Mouse (Mus musculus) CH12.LX (cell line): ENCODE results near the gene Ostm1. TPM values are rescaled to one million over a fixed set of nuclear protein-coding genes. Genes with fewer than 3 reads are reported as not detected.
A peak's percentile ranks its signal among the peaks of the same experiment; 100 is the strongest.

Experiments
- DNase-seq: peaks from one replicate; pipeline ENCODE4 v3.0.0-alpha.2; 2013; ENCODE audit errors: extremely low read depth
- H3K27ac ChIP-seq: 2 replicates; pipeline ENCODE4 v1.5.1; 2012; ENCODE audit warnings: low read depth, mild to moderate bottlenecking, control low read depth, moderate library complexity; ENCODE audit not compliant: insufficient read depth
- H3K27me3 ChIP-seq: replicated peaks from 2 replicates; pipeline ENCODE3; 2012; ENCODE audit warnings: inconsistent platforms
- H3K36me3 ChIP-seq, 2 experiments: replicated peaks in 1 of 2; 2 replicates each; pipeline versions ENCODE3 to v1.6.1; 2012; ENCODE audit warnings: inconsistent platforms in 1 of 2, low read length in 1 of 2, mild to moderate bottlenecking in 1 of 2, mixed read lengths in 1 of 2, moderate library complexity in 1 of 2; ENCODE audit not compliant: control insufficient read depth in 1 of 2, insufficient read depth in 1 of 2
- H3K4me1 ChIP-seq, 2 experiments: 2 replicates each; pipeline ENCODE4 v1.6.1; 2012; ENCODE audit warnings: inconsistent platforms in 1 of 2, moderate library complexity in 1 of 2; ENCODE audit not compliant: insufficient read depth in 2 of 2, control insufficient read depth in 1 of 2
- H3K4me2 ChIP-seq: 2 replicates; pipeline ENCODE4 v1.6.1; 2012; ENCODE audit warnings: low read depth, mild to moderate bottlenecking, control low read depth; ENCODE audit not compliant: poor library complexity, insufficient read depth, severe bottlenecking
- H3K4me3 ChIP-seq, 3 experiments: fragments of 150-350 bp in 1 of 3; sonication (generic) in 1 of 3; replicated peaks in 1 of 3; 2 replicates each; pipeline versions ENCODE3 to v1.5.1; 2011 to 2012; ENCODE audit warnings: low read depth in 2 of 3, low read length in 2 of 3, mild to moderate bottlenecking in 2 of 3, moderate library complexity in 2 of 3, control low read depth in 1 of 3, improper control_type of control experiment in 1 of 3, inconsistent platforms in 1 of 3, mixed read lengths in 1 of 3; ENCODE audit not compliant: poor library complexity in 1 of 3
- H3K79me2 ChIP-seq: replicated peaks from 2 replicates; pipeline ENCODE4 v1.6.1; 2012; ENCODE audit warnings: mild to moderate bottlenecking, moderate library complexity; ENCODE audit not compliant: control insufficient read depth, poor library complexity, insufficient read depth, severe bottlenecking; ENCODE audit errors: extremely low read depth
- H3K9ac ChIP-seq: 2 replicates; pipeline ENCODE4 v1.6.1; 2012; ENCODE audit warnings: low read depth, mild to moderate bottlenecking, control low read depth, moderate library complexity; ENCODE audit not compliant: insufficient read depth
- H3K9me3 ChIP-seq: replicated peaks from 2 replicates; pipeline ENCODE3; 2012; ENCODE audit warnings: low read length, inconsistent platforms, mixed read lengths
- CTCF ChIP-seq, 2 experiments: IDR thresholded peaks in 1 of 2; conservative IDR thresholded peaks in 1 of 2; 2 replicates each; pipeline ENCODE4 v1.5.1; 2011 to 2012; ENCODE audit warnings: low read depth in 2 of 2, low read length in 2 of 2, improper control_type of control experiment in 1 of 2, inconsistent platforms in 1 of 2, mild to moderate bottlenecking in 1 of 2, moderate library complexity in 1 of 2
- ELF1 ChIP-seq: IDR thresholded peaks from 2 replicates; pipeline ENCODE4 v1.6.1; 2014; ENCODE audit warnings: low read depth, mild to moderate bottlenecking, inconsistent platforms, low read length, improper control_type of control experiment
- HCFC1 ChIP-seq: IDR thresholded peaks from 2 replicates; pipeline ENCODE4 v1.6.1; 2012; ENCODE audit warnings: low read depth, mild to moderate bottlenecking, inconsistent platforms, low read length, improper control_type of control experiment
- JUN ChIP-seq: IDR thresholded peaks from 2 replicates; pipeline ENCODE4 v1.6.1; 2011; ENCODE audit warnings: low read depth, mild to moderate bottlenecking, low read length, improper control_type of control experiment, moderate library complexity; ENCODE audit not compliant: insufficient read depth
- JUND ChIP-seq: conservative IDR thresholded peaks from 2 replicates; pipeline ENCODE4 v1.6.1; 2011; ENCODE audit warnings: low read depth, low read length, improper control_type of control experiment
- MAX ChIP-seq: IDR thresholded peaks from 2 replicates; pipeline ENCODE4 v1.6.1; 2011; ENCODE audit warnings: low read length, improper control_type of control experiment
- NELFE ChIP-seq: IDR thresholded peaks from 2 replicates; pipeline ENCODE4 v1.6.1; 2011; ENCODE audit warnings: low read depth, low read length, improper control_type of control experiment
- NRF1 ChIP-seq: IDR thresholded peaks from 2 replicates; pipeline ENCODE4 v1.6.1; 2014; ENCODE audit warnings: low read depth, mild to moderate bottlenecking, inconsistent platforms, low read length, improper control_type of control experiment, moderate library complexity
- POLR2AphosphoS2 ChIP-seq: IDR thresholded peaks from 2 replicates; pipeline ENCODE4 v1.6.1; 2011; ENCODE audit warnings: low read depth, low read length, improper control_type of control experiment
- RAD21 ChIP-seq: IDR thresholded peaks from 2 replicates; pipeline ENCODE4 v1.6.1; 2011; ENCODE audit warnings: low read depth, mild to moderate bottlenecking, low read length, improper control_type of control experiment, moderate library complexity
- SMC3 ChIP-seq: IDR thresholded peaks from 2 replicates; pipeline ENCODE4 v1.6.1; 2011; ENCODE audit warnings: low read depth, low read length, improper control_type of control experiment
- TBP ChIP-seq: conservative IDR thresholded peaks from 2 replicates; pipeline ENCODE4 v1.6.1; 2011; ENCODE audit warnings: low read depth, low read length, improper control_type of control experiment
- TCF12 ChIP-seq: IDR thresholded peaks from 2 replicates; pipeline ENCODE4 v1.6.1; 2014; ENCODE audit warnings: low read depth, mild to moderate bottlenecking, inconsistent platforms, low read length, improper control_type of control experiment
- USF1 ChIP-seq: IDR thresholded peaks from 2 replicates; pipeline ENCODE4 v1.6.1; 2014; ENCODE audit warnings: low read depth, mild to moderate bottlenecking, inconsistent platforms, low read length, improper control_type of control experiment
- ZKSCAN1 ChIP-seq: IDR thresholded peaks from 2 replicates; pipeline ENCODE4 v1.6.1; 2012; ENCODE audit warnings: low read depth, inconsistent platforms, low read length, improper control_type of control experiment, borderline replicate concordance
- ZMIZ1 ChIP-seq: IDR thresholded peaks from 2 replicates; pipeline ENCODE4 v1.6.1; 2012; ENCODE audit warnings: low read depth, mild to moderate bottlenecking, inconsistent platforms, low read length, improper control_type of control experiment
- ZNF384 ChIP-seq: IDR thresholded peaks from 2 replicates; pipeline ENCODE4 v1.6.1; 2012; ENCODE audit warnings: low read depth, low read length, improper control_type of control experiment, inconsistent platforms
- dilution Hi-C: fragments of 300-500 bp; cut with MboI; formaldehyde crosslinking; loops from 2 replicates; pipeline ENCODE4 v1.14.3; 2020; ENCODE audit warnings: low sequenced_read_pairs; ENCODE audit not compliant: extremely low pct_unique_long_range_greater_than_20kb, extremely low pct_ligation_motif_present
- in situ Hi-C: fragments of 300-500 bp; cut with MboI; formaldehyde crosslinking; loops from 3 replicates; pipeline ENCODE4 v1.14.3; 2019; ENCODE audit warnings: low sequenced_read_pairs, low pct_ligation_motif_present, low pct_unique_long_range_greater_than_20kb, mixed read lengths
- polyA plus RNA-seq: library from polyadenylated mRNA; unstranded; fragments of >175 nt; gene quantifications from 2 replicates; pipeline ENCODE4 v1.2.1, GENCODE M21; 2012; ENCODE audit warnings: low read depth; ENCODE audit not compliant: insufficient read length
- total RNA-seq, 2 experiments: library from RNA; depleted of rRNA; stranded (reverse); fragments of 300-350 nt in 1 of 2; fragments of >200 nt in 1 of 2; gene quantifications; 2 replicates each; pipeline ENCODE4 v1.2.3; 2012 to 2014

Gene Ostm1
- total and polyA plus RNA-seq, 3 experiments: 19.4 to 30.2 (median 19.4) TPM

DNA sequence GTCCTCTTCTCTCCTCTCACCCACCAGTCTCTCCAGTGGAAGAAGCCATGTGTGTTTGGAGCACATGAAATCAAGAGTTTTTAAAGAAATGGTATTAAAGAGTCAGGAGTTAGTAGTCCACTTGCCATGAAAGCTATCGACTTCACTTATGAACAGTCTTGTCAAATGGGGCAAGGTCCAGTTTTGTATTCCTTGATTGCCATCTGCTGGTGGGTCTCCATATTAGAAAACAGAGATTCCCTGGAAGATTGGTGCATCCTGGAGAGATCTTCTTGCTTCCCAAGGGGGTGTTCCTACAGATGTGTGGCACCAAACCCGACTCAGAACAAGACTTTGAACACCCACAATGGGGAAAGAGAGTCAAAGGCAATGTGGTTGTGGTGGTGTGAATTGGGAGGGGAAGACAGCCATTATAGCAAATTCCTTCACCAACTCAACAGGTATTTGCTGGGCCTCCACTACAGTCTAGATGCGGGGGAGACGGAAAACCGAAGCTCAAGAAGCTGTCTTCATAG, 151.0 kb downstream of the Ostm1 start:
- H3K79me2 ChIP-seq: no peaks in the 10 kb centered on the region
- no peak overlapping the region for H3K27ac ChIP-seq
- H3K27me3 ChIP-seq: no peaks in the 10 kb centered on the region
- in situ Hi-C loops (loop anchor here (10.0 kb wide), 1 partner anchor 430 kb away; no protein-coding TSS in a partner anchor), dilution Hi-C loops (no loop called here)
- 0 out of 4 replicates have a peak, but pooled peaks cover 0 to 2% of the 10 kb centered on the region in 2 experiments for H3K4me1 ChIP-seq
- H3K4me2 ChIP-seq: no peak overlapping the region
- H3K4me3 ChIP-seq: no peak overlapping the region
- H3K9ac ChIP-seq: no peak overlapping the region
- no peaks in the 10 kb centered on the region for H3K36me3 ChIP-seq
- H3K9me3 ChIP-seq: no peaks in the 10 kb centered on the region
- peak; percentile 17 for DNase-seq
- TF ChIP-seq CTCF (conservative IDR thresholded peaks at IDR 0.05 in 1 of 2, IDR thresholded peaks at IDR 0.05 in 1 of 2; ENCODE audit: low read depth in 2 of 2, low read length in 2 of 2): peak in 1 of 2 experiments; percentile 66; a peak in 2 of 4 replicates
- no peak for TF ChIP-seq TCF12
- no peak for TF ChIP-seq POLR2AphosphoS2
- TF ChIP-seq ELF1: no peak
- TF ChIP-seq NRF1: no peak
- TF ChIP-seq ZNF384: no peak
- no peak for TF ChIP-seq ZKSCAN1
- no peak for TF ChIP-seq TBP
- TF ChIP-seq USF1: no peak
- TF ChIP-seq SMC3: peak; percentile 50
- peak; percentile 72 for TF ChIP-seq RAD21
- TF ChIP-seq ZMIZ1: no peak
- no peak for TF ChIP-seq HCFC1
- TF ChIP-seq NELFE: no peak

DNA sequence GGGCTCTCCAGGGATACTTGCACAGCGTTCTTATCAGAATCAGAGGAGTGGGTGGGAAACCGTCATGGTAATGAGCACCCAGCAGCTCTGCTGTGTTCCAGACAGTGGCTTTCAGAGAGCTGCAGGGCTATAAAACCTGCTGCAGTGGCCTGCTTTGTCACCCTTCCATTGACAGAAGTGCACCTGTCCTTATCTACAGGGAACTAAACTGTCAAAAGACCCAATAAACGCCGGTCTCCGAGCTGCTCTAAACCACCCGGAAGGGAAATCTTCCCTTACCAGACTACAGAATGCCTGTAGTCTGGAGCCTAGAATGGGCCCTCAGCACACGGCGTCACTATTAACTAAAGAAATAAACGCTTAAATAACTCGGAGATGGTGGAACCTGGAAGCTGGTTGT, 168.2 kb downstream of the Ostm1 start:
- H3K27ac ChIP-seq: no peak overlapping the region
- H3K9me3 ChIP-seq: no peaks in the 10 kb centered on the region
- H3K27me3 ChIP-seq: peaks cover 2% of the 10 kb centered on the region
- dilution Hi-C loops: no loop called here
- in situ Hi-C loops: no loop called here
- H3K4me1 ChIP-seq: no peaks in the 10 kb centered on the region
- no peak overlapping the region for H3K4me3 ChIP-seq
- H3K79me2 ChIP-seq: no peaks in the 10 kb centered on the region
- H3K4me2 ChIP-seq: no peak overlapping the region
- no peak overlapping the region for H3K9ac ChIP-seq
- DNase-seq: no peak
- TF ChIP-seq JUND (no peak), MAX (no peak), JUN (no peak)
- H3K36me3 ChIP-seq: no peaks in the 10 kb centered on the region

Other genes starting within 250 kb of the Ostm1 start
- 4.6 and 6.9 TPM in 2 replicates for gene Afg1l, start 105.3 kb upstream of the Ostm1 start, total RNA-seq (2012; rRNA removed)
- 3.5 and 4.5 TPM in 2 replicates for gene Afg1l, start 105.3 kb upstream of the Ostm1 start, total RNA-seq (2014; rRNA removed)
- gene Afg1l, start 105.3 kb upstream of the Ostm1 start, polyA plus RNA-seq: 3.1 TPM in 2 replicates
- 65.5 and 67.2 TPM in 2 replicates for gene Snx3, start 81.8 kb upstream of the Ostm1 start, total RNA-seq (2012; rRNA removed)
- gene Snx3, start 81.8 kb upstream of the Ostm1 start, total RNA-seq (2014; rRNA removed): 103 and 115 TPM in 2 replicates
- 165 and 187 TPM in 2 replicates for gene Snx3, start 81.8 kb upstream of the Ostm1 start, polyA plus RNA-seq
- gene Nr2e1, start 190 bp upstream of the Ostm1 start, total RNA-seq (2012; rRNA removed): not detected in 2 replicates
- gene Nr2e1, start 190 bp upstream of the Ostm1 start, total RNA-seq (2014; rRNA removed): not detected in 2 replicates
- gene Nr2e1, start 190 bp upstream of the Ostm1 start, polyA plus RNA-seq: not detected in 2 replicates
- gene Sec63, start 177.7 kb downstream of the Ostm1 start, total RNA-seq (2012; rRNA removed): 26.2 and 31.5 TPM in 2 replicates
- gene Sec63, start 177.7 kb downstream of the Ostm1 start, total RNA-seq (2014; rRNA removed): 20.5 and 23.2 TPM in 2 replicates
- gene Sec63, start 177.7 kb downstream of the Ostm1 start, polyA plus RNA-seq: 73.4 and 74.9 TPM in 2 replicates